Comparison of ENCODE assay signal across 19 mouse cellular contexts in the genomic region with DNA sequence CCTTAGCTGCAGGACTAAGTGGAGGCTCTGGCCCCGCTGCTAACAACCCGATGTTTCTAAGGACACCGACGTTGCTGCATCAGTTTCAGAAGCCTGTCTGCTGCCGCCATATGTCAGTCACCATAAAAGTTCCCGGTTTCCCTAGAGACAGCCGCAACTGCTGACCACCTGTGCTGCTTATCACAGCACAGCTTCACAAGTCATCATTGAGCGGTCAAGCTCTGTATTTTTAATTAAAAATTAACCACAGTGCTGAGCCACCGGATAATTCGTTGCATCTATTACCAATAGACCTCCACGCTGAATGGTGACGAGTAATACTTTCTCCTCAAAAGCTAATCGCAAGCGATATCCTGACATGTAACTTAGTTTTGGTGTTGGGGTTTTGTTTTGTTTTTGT.
"Had no signal": no experiment of that assay in that cellular context is flagged by ENCODE, and none has a peak within 500 bp of the region (broad histone marks: within the 10 kb centered on the region; RNA-seq: fewer than 3 reads in every experiment).

No protein-coding gene starts in this region.

- DNase-seq: lung, adult 18-20 months; lung, embryonic 14.5 days; lung, postnatal 10 days; lung, postnatal 4 days; midbrain, embryonic 14.5 days; retina, postnatal 1 day; right cerebral cortex, adult 18-20 months; right cerebral cortex, postnatal 25 days; right cerebral cortex, postnatal 4 days; thymus, adult 2 months; thymus, postnatal 25 days had no signal

- H3K27ac ChIP-seq: midbrain, embryonic 10.5 days; midbrain, embryonic 12.5 days; neural tube, embryonic 13.5 days; neural tube, embryonic 15.5 days; stomach, embryonic 15.5 days; stomach, postnatal 0 days had no signal

- H3K4me3 ChIP-seq: midbrain, embryonic 10.5 days; midbrain, embryonic 12.5 days; myocyte; neural tube, embryonic 13.5 days; neural tube, embryonic 15.5 days; stomach, embryonic 15.5 days had no signal

- H3K36me3 ChIP-seq: midbrain, embryonic 10.5 days; midbrain, embryonic 12.5 days; neural tube, embryonic 13.5 days; neural tube, embryonic 15.5 days; stomach, embryonic 15.5 days had no signal

- H3K4me1 ChIP-seq: midbrain, embryonic 12.5 days had no signal

- H3K27me3 ChIP-seq: midbrain, embryonic 12.5 days; neural tube, embryonic 13.5 days; neural tube, embryonic 15.5 days; stomach, embryonic 15.5 days had no signal

- H3K9ac ChIP-seq: lung, embryonic 14.5 days; midbrain, embryonic 12.5 days; neural tube, embryonic 13.5 days; neural tube, embryonic 15.5 days; stomach, embryonic 15.5 days had no signal

- H3K9me3 ChIP-seq: neural tube, embryonic 13.5 days; neural tube, embryonic 15.5 days; stomach, embryonic 15.5 days had no signal

- ATAC-seq: midbrain, embryonic 16.5 days had no signal

- H3K4me2 ChIP-seq: lung, embryonic 14.5 days; midbrain, embryonic 12.5 days; neural tube, embryonic 13.5 days; neural tube, embryonic 15.5 days; stomach, embryonic 15.5 days had no signal
